Mouse (Mus musculus) cerebellum, adult 9-11 months (tissue): ENCODE data around the gene Hexim1.
A peak's percentile ranks its signal among the peaks of the same experiment; 100 is the strongest.

ENCODE experiments used
- DNase-seq: peaks from one replicate; pipeline ENCODE4 v3.0.0; 2022

Hexim1 gene

DNA sequence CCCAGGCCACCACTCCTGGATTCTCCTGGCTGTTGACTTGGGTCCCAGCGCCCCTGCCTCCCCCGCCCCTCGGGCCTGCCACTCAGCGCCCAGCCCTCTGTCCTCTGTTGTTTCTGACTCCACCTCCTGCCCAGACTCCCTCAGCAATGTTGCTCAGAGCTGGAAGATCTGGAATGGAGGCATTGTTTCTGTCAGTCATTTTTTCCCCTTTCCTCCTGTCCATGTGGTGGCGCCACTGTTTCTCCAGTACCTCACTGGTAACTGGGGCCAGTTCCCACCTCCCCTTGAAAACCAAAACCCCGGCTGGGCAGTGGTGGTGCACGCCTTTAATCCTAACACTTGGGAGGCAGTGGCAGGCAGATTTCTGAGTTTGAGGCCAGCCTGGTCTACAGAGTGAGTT, 45.4 kb downstream of the Hexim1 start:
- DNase-seq = no peak

- DNase-seq = no peak
Measured at GRCm38 (mm10) chr11:103162132-103162531, 46.1 kb downstream of the Hexim1 start.

GRCm38 (mm10) chr11:103164391-103164790, 48.4 kb downstream of the Hexim1 start:
- DNase-seq = no peak

DNA sequence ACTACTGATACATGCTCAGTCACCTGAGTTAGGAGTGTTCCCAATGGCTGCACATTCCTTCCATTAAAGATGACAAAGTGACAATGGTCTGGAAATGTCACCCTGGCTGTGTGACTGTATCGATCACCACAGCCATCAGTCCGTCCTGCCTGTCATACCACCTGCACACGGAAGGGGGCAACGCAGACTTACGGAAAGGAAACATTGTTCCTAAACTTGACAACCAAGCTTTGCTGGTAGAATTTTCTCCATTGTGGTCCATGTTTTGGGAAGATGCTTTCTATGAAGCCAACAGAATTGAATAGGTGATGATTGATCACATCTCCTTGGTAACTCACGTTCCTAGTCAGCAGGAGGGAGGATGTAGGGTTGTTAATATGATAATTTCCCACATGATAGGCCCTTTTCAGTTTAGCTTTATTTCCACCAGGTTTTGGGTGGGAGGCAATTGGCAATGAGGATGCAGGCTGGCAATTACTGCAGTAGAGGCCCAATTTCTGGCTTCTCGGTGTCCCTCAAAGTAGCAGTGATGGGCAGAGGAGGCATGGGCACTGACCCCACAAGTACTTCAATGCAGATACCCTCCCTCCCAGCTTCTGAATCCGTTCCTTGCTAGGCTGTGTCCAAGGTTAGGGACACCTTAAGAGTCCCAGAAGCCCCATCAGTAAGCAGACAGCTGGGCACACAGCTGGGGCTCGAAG, 52.8 kb downstream of the Hexim1 start:
- DNase-seq = peak; percentile 82
